Mouse (Mus musculus) MN1 (cell line): Measurements from ENCODE around the gene Ccdc85b.

Source experiments
- DNase-seq: peaks from one replicate; pipeline ENCODE4 v3.0.0-alpha.2; 2016; ENCODE audit warnings: low spot score

Ccdc85b gene

DNA sequence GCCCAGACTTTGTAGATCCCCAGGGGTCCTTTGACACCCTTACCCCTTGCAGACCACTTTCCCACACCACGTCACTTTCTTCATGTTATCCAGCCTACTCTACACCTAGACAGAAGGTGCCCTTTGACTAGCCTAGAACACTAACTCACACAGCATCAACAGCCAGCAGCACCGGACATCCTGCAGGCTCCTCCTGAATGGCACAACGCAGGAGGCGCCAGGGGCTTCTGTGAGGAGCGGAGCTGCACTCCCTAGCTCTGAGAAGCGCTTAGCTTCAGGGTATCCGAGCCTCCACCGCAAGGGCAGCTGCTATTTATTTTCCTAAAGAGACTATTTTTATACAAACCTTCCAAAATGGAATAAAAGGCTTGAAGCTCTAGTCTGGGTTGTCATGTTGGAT is 2.1 kb downstream of the Ccdc85b start:
- no peak for DNase-seq

DNA sequence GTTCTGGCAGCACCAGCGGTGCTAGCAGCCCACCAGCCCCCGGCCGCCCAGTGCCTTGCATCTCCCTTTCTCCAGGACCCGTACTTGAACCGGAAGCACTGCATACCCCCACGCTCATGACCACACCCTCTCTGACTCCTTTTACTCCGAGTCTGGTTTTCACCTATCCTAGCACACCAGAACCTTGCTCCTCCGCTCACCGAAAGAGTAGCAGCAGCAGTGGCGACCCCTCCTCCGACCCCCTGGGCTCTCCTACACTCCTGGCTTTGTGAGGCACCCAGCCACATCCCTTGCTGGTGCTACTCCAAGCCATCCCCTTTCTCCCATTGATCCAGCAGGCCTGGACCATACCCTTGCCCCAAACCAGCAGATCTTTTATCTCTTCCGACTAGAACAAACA is 2.7 kb downstream of the Ccdc85b start:
- DNase-seq, result no peak

DNA sequence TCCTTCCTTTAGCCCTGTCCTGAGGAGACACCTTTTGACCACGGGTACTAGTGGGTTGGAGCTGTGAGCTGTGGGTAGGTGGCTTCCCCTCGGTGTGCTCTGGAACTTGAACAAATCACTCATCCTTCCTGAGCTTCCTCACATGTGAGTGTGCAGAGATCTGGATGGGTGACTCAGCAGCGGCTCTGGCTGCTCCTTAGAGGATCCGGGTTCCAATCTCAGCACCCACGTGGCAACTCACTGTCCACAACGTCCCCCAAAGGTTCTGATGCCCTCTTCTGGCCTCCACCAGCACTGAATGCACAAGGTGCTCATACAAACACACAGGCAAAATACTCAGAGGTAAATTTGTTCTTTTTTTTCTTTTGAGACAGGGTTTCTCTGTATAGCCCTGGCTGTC is 5.9 kb downstream of the Ccdc85b start:
- no peak for DNase-seq

DNA sequence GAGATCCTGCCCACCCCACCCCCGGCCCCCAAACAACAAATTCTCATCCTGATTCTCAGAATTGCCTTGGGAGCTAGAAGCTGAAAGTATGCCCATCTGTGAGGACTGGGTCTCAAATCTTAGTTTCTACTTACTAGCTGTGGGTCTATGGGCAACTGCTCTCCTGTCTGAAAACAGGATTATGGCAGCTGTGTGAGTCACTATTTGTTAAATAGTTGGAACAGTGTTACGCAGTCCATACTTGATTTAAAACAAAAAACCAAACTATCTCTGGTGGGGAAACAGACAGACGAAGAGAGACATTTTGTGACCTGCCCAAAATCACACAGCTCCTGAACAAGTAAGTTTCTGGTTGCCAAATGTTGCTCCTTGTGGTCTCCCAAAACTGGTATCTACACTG is 8.0 kb downstream of the Ccdc85b start:
- DNase-seq, result no peak

DNA sequence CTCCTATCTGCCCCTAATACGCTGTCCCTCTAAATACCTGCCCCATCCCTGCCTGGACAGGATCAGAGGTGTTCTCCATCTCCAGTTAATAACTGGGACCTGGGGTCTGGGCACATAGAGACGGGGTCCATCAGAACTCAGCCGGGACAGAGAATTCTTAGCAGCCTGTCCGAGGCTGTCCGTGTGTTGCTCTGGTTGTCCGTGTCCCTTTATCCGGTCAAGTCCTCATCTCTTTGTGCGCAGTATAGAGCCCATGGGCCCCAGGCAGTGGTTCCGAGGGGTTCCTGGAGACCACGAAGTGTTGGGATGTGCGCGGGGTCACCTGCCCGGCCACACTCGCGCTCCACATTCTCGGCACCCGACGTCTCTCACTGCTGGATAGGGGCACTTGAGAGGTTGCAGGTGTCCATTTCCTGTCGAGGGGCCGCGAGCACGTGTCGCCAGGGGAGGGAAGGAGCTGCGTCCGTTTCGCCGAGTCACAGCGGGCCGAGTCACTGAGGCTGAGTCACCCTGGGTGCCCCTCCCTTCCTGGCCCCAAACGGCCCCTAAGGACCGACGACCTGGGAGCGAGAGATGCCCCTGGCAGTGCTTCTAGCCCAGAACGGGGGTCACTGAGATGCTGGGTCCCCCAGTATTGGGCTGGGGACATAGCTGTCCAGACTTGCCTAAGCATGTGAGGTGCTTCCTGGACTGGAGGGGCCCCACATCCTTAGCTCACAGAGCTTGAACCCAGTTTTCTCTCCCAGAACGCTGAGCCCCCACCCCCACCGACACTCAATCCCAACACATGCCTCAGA is 9.1 kb downstream of the Ccdc85b start:
- no peak for DNase-seq

DNA sequence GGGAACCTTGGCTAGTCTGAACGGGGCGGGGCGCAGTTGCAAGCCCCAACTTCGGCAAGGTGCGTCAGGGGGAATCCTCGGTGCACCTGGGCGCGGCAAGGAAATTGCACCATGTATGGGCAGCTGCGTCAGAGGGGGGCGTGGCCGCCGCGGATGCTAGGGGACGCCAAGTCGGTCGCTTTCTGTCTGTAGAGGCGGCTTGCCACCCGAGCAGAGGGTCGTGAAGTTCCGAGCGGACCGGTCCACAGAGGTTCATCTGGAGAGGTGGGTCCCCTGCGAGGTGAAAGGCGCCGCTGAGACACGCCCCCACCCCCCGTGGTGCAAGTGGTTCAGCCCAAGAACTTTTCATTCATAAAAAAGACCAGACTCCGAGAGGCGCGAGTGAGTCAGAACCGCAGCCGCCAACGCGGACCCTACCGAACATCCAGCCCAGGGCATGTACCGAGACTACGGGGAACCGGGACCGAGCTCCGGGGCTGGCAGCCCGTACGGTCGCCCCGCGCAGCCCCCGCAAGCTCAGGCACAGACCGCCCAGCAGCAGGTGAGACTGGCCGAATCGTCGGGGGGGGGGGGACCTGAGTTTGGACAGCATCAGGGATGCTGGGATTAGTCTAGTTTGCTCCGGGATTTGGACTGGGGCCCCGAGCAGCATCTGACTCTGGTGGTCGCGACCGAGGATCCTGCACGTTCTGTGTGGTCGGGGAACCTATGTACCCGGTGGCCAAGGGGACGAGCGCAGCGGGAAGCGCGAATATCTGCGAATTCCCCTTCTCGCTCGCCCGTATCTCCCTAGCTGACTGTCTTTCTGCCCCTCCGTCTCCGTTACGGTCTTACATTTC is 10.0 kb downstream of the Ccdc85b start, which contains the start of gene Fosl1:
TSS of gene Fosl1 (plus strand) at position 33 of the 839 bp plus-strand sequence.
- DNase-seq, result no peak

DNA sequence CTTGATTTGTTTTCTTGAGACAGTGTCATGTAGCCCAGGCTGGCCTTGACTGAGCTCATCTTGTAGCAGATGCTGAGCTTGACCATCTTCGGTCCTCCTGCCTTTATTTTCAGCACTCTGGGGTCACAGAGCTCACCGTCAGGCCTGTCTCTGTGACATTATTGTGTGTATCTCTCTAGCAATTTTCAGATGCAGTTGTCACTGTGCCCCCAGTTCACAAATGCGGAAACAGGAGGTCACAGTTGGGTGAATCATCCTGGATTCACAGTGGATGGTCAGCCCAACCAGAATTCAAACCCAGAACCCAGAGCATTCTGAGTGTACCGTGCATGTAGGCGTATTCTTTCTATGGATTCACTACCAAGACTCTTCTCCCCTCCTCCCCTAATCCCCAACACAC is 11.9 kb downstream of the Ccdc85b start:
- DNase-seq, result no peak

DNA sequence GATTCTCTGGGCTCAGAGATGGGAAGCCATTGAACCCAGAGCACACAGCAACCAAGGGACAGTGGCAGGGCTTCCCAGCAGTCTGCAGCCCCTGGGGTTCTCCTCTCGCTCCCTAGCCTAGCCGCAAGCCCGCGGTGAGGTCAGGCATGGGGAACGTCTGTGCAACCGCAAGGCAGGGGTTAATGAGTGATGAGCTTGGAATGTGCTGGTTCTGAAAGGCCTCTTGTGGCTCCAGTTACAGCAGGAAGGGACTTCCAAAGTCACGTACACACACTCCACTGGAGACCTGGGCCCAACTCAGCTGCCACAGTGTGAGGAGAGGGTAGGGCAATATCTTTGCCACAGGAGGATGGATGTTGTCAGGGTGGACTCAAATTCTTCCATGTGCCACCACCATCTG is 12.7 kb downstream of the Ccdc85b start:
- DNase-seq, result no peak

DNA sequence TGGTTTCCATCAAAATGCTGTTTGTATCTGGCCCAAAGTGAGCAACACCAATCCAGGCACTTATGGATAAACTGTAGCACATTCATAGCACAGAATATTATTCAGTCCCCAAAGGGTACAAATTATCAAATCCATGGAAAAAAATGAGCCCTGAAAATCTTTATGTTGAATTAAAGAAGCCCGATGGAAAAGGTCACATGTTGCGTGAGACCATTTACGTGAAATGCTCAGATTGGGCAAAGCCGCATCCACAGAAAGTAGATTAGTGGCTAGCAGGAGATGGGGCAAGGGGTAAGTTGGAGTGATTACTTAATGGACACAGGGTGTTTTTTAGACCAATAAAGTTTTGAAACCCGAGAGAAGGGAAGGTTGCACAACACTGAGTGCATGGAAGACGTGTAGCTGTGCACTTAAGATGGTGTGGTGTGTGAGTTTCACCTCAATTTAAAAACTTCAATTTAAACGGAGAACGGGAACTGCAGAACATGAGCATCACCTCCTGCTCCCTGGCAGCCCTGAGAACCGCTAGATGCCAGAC is 13.3 kb downstream of the Ccdc85b start:
- DNase-seq, result no peak

DNA sequence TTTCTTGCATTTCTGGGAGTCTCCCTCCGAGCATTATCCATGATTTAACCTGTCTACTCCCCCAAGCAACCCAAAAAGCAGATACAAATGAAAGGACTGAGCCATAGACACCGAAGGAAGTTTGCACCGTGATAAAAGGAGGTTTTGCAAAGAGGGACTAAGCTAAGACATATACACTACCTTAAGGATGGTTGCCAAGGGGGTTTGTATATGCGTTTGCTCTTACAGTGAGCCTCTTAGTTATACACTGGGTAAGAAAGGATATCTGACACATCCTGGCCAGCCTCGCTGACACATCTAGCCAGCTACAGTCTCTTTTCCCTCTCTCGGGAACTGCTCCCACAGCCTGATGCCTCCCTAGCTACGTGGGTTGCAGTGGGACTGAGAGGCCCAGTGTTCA is 23.7 kb downstream of the Ccdc85b start:
- peak; percentile 17 for DNase-seq

DNA sequence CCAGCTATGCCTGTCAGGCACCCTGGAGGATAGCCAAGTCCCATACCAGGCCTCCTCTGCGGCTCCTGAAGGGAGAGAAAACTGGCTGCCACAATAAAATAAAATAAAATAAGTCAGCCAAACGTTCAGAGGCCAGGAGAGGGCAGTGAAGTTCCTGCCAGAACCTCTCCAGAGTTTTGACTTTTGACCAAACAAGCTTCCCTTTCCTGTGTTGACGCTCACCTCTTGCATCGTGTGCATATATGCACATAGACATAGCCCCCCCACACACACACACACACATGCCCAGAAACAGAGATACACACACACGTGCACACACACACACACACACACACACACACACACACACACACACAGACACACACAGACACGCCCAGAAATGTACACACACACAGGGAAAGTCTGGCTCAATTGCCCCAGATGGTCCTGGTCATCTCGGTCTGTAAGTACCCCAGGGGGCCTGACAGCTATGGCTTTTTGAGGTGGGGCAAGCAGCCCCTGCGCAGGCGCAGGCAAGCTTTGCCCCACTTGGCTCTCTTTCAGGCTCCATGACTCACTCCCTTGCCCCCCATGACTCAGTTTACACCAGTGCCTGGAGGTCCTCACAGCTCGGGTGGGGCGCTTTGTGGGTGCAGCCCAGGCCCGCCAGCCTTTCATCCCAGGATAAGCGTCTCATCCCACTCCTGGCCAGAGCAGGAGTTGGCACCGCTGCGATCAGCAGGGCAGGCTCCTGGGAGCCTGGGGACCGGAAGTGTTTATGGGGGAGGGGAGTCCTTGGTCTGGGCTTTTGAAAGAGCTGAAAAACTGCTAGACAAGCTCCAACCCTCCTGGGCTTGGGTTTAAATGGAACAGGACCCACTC is 24.5 kb downstream of the Ccdc85b start:
- peak; percentile 79 for DNase-seq

DNA sequence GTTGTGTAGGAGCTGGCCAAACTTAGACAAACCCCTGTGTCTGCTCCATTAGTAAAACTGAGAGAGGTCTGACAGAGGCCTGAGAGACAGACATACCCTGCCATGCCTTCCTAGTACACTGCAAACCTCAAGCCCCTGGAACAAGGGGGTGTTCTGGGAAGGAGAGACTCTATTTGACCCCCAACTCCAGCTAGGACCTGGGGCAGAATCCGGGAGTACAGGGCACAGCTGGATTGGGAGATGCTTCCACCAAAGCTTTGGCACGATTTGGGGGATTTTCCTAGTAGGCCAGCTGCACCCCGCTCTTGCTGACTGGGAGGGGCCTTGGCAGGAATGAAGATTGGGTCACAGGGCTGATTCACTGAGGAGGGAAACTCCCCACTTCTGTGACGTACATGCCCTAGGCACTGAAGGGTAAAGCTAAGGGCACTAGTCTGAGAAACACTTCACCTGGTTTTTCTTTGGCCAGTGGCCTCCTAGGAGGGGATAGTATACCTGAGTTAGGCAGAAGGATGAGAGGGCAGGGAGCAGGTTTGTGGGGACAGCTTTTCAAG is 25.7 kb downstream of the Ccdc85b start:
- no peak for DNase-seq

DNA sequence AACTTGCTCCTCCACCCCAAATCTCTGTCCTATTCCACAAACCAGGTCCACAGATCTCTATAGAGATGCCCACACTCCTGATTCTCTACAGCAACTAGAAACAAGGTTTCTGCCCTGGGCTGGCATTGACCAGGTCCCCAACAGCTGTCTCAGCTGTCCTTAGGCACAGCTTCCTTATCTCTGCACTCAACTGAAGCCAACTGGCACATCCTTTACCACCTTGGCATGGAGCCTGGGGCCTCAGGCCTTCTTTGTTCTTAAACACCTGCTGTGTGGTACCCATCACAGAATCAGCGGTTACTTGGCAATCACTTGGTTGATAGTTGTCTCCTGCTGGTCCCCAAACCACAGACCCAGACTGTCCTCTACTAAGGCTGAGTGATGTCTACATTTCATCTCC is 27.3 kb downstream of the Ccdc85b start:
- DNase-seq, result peak; percentile 10

DNA sequence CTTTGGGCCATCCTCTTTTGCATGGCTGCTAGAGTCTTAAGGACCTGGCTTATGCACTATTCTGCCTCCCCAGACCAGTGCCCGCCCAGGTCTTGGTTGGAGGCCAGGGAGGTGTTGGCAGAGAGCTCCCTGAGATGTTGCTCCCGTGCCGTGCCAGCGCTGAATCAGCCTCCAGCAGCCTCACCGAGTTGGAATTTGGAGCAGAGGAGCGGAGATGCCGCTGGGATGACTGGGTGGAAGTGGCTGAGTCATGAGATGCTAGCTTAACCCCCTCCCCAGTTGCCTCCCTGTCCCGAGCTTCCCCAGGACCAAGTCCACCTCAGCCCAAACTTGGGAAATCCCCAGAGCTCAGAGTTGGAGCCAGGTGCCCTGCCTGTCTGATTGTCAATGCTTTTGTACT is 27.9 kb downstream of the Ccdc85b start:
- peak; percentile 71 for DNase-seq

DNA sequence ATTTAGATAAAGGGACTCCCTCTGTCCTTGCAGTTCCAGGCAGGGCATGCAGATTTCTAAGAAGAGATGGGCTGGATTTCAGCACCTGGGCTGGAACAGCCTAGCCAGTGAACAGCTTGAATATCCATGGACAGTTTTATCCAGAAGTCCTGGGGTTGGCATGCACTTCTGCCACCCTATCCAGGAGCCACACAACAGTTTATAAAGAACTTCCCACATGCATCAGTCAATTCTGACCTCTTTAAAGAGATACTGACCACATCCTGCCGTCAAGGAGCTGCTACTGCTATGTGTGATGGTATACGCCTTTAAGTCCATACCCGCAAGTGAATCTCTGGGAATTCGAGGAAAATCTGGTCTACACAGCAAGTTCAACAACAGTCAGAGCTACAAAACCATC is 28.5 kb downstream of the Ccdc85b start:
- DNase-seq, result no peak

DNA sequence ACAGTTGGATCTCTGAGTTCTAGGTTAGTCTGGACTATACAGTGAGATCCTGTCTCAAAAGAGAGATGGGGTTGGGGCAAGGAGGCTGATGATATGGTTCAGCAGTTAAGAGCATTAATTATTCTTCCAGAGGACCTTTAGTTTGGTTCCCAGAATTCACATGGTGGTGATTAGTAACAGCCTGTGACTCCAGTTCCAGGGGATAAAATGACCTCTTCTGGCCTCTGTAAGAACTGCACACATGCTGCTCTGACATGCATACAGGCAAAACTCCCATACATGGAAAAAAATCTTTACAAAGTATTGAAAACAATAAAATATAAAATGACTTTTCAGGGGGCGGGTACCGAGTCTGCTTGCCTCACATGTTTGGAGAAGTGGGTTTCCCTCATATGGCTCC is 29.6 kb downstream of the Ccdc85b start:
- DNase-seq, result peak; percentile 49

DNA sequence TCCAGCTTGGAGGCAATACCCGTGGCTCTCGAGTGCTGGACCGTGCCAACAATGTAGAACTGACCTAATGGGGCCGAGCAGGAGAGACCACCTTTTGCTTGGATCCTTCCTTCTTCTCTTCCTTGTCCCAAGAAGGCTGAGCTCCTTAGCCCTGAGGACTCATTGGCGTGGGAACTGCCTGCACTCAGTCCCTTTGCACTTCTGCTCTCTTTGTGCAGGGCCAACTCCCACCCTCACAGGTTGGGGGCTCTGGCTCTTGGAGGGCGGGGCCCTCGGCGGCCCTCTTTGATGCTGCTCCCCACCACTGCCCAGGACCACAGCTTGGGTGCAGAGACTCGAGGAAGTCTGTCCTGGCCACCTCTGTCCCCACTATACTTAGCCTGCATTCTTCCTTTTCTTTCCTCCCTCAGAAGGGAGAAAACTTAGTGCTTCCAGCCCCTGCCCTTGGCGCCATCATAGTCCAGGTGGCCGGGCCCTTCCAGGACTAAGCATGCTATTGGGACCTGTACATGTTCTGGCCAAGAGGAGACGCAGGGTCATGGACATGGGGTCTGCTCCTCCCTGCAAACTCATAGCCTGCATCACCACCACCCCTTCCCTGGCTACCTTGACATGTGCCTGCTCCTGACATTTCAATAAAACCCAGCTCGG is 30.9 kb downstream of the Ccdc85b start:
- no peak for DNase-seq

DNA sequence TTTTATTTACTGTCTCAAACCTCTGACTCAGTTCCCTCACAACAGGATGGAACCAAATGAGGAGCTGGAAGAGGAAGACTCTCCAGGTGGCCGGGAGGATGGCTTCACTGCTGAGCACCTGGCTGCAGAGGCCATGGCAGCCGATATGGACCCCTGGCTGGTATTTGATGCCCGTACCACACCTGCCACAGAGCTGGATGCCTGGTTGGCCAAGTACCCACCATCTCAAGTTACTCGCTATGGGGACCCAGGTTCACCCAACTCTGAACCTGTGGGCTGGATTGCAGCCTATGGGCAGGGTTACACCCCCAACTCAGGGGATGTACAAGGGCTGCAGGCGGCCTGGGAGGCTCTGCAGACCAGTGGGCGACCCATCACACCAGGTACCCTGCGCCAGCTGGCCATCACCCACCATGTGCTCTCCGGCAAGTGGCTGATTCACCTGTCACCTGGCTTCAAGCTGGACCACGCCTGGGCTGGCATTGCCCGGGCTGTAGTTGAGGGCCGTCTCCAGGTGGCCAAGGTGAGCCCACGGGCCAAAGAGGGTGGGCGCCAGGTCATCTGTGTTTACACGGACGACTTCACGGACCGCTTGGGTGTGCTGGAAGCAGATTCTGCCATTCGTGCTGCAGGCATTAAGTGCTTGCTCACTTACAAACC is 31.7 kb downstream of the Ccdc85b start:
- DNase-seq, result no peak

DNA sequence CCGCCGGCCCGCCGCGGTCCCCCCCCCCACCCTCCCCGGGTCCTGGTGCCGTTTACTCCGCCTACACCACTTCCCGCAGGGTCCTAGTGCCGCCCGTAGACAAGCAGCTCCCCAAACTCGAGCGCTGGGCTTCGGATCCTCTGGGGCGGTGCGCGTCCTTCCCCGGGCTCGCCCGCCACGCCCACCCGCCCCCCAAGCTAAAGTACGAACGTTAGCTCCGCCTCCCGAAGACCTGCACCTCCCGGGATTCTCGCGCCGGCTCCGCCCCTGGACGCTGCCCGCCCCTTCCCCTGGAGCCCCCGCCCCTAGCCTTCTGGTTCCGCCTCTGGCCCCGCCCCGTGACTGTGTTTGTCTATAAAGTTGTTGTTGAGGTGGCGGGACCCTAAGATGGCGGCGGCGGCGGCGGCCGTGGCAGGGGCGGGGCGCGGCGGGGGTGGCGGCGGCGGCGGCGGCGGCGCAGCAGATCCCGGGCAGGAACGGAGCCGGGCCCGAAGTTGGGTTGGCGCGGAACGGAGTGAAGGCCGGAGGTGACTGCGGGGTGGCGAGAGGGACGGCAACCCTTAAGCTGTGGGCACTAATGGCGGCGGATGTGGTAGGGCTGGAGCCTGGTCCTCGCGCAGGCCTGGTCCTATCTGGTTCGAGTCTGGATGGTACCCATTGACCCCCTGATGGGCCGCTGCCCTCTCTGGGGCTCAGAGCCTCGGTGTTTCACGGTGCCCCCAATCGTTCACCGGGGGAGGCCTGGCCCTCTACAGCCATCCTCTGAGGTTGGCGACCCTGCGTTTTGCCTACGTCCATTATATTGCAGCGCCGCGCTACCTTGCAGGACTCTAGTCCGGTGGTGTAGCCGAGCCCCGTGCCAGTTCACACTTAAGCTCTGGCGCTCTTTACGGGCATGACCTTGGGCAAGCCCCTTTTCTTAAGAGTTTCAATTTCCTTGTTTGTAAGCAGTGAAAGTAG is 32.6 kb downstream of the Ccdc85b start, which contains the start of the genes Drap1 and AI837181:
TSS of gene Drap1 (minus strand) at position 198 of the 960 bp plus-strand sequence.
TSS of gene AI837181 (plus strand) at position 363 of the 960 bp plus-strand sequence.
- peak; percentile 93 for DNase-seq
